Mouse (Mus musculus): ENCODE measurements at regions not wholly inside any gene's neighbourhood (a gene's known extent, or its start where the extent isn't known, plus 50 kb on each side); places are given as distances from the start of the nearest gene placed in this dataset.
A peak's percentile ranks its signal among the peaks of the same experiment; 100 is the strongest.

GRCm38 (mm10) chr8:125367374-125367773 lies 202.2 kb downstream of the Sipa1l2 start:
- no peak for DNase-seq

GRCm38 (mm10) chr8:125365004-125365403 lies 204.6 kb downstream of the Sipa1l2 start:
- DNase-seq, result no peak

GRCm38 (mm10) chr8:125359456-125359855 lies 210.2 kb downstream of the Sipa1l2 start:
- DNase-seq, result no peak

GRCm38 (mm10) chr8:125357759-125358158 lies 211.8 kb downstream of the Sipa1l2 start:
- no peak for DNase-seq

GRCm38 (mm10) chr8:125355059-125355509 lies 214.5 kb downstream of the Sipa1l2 start:
- DNase-seq, result no peak

- DNase-seq, result peak; percentile 34 to 70
Observed at GRCm38 (mm10) chr8:125352276-125352675, 217.3 kb downstream of the Sipa1l2 start.

- no peak for DNase-seq
Observed at GRCm38 (mm10) chr8:125351486-125352032, 218.0 kb downstream of the Sipa1l2 start.

GRCm38 (mm10) chr8:125349290-125350025 lies 220.2 kb downstream of the Sipa1l2 start:
- peak; percentile 95 to 96 for DNase-seq

GRCm38 (mm10) chr8:125346182-125346581 lies 223.4 kb downstream of the Sipa1l2 start:
- DNase-seq, result no peak

GRCm38 (mm10) chr8:125345571-125345970 lies 224.0 kb downstream of the Sipa1l2 start:
- DNase-seq, result no peak

GRCm38 (mm10) chr8:125343867-125344266 lies 225.7 kb downstream of the Sipa1l2 start:
- no peak for DNase-seq

- DNase-seq, result no peak
Observed at GRCm38 (mm10) chr8:125342521-125342920, 227.1 kb downstream of the Sipa1l2 start.

GRCm38 (mm10) chr8:125341606-125342005 lies 228.0 kb downstream of the Sipa1l2 start:
- no peak for DNase-seq

- peak; percentile 54 to 73 for DNase-seq
Observed at GRCm38 (mm10) chr8:125338222-125338621, 231.4 kb downstream of the Sipa1l2 start.

- DNase-seq, result no peak
Observed at GRCm38 (mm10) chr8:125337444-125338077, 232.0 kb downstream of the Sipa1l2 start.

- DNase-seq, result no peak
Observed at GRCm38 (mm10) chr8:125336799-125337198, 232.8 kb downstream of the Sipa1l2 start.

GRCm38 (mm10) chr8:125335575-125336370 lies 233.8 kb downstream of the Sipa1l2 start:
- no peak for DNase-seq

- no peak for DNase-seq
Observed at GRCm38 (mm10) chr8:125335171-125335570, 234.4 kb downstream of the Sipa1l2 start.

- no peak for DNase-seq
Observed at GRCm38 (mm10) chr8:125330638-125331037, 239.0 kb downstream of the Sipa1l2 start.

- peak in 1 of 2 experiments; percentile 45 for DNase-seq
Observed at GRCm38 (mm10) chr8:125328650-125329049, 241.0 kb downstream of the Sipa1l2 start.

- DNase-seq, result no peak
Observed at GRCm38 (mm10) chr8:125327551-125328262, 241.9 kb downstream of the Sipa1l2 start.

GRCm38 (mm10) chr8:125327006-125327405 lies 242.6 kb downstream of the Sipa1l2 start:
- DNase-seq, result no peak
